Mouse (Mus musculus): Measurements from ENCODE around the gene Cers6.

Gene Cers6

DNA sequence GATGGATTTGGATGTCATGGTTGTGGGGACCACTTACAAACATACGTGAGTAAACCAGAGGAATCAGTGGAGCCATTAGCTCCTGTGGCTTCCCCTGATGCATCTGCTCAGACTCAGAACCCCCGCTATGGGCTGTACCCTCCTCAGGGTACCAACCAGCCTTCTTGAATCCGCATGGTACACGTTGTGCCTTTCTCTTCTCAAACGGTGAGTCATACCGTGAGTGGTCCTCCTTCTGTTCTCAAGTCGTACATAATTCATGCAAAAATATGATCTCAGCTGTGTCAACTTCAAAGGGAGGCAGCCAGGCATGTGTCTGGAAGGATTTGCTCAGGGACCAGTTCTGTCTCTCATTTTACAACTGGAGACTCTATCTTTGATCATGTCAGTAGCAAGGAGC is 23.3 kb downstream of the Cers6 start:
- DNase-seq (ENCODE audit: low spot score), result peak; percentile 57

DNA sequence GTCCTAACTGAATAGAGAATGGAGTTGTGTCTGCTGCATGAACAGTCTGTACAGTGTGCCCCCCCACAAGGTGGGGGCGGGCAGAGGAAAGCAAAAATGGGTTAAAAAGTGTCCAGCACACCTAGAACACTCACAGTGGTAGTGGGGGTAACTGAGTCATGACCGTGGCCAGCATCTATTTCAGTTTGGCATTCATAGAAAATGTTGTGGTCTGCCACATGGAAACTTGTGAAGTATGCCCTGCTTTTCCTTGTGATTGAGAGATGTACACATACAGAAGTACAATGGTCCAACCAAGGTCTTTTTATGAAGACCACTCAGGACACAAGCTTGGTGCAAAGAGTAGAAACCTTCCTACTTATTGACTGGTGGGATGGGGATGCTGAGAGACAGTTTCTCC is 24.0 kb downstream of the Cers6 start:
- DNase-seq (ENCODE audit: low spot score), result no peak

DNA sequence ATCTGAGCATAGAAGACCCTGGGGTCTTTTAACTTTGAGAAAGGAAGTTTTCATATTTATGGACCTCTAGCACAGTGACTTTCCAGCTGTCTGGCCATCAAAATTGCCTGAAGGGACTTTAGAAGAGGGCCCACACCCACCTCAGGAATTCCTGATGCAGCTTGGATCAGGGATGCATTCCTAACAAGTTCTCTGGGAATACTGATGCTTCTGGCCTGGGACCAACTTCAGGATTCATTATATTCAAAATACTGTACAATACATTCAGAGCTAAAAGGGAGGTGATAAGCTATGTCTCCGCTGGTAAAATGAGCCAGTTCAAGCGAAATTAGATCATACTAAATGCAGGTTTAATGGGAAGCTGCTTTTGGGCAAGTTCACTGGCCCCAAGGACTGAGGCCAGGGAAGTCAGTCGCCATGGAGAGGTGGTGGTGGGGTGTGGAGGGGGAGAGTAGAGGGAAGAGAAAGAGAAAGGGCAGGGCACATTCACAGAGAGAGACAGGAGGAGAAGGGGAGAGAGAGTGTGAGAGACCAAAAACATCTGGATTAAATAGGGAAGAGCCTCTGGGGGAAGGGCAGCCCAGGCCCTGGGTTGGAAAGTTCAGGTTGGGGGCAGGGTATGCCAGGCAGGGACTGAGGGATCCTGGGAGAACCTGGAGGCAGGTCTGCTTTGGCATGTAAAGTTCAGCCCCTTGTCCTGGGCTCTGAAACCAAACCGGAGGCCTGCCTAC is 24.7 kb downstream of the Cers6 start:
- DNase-seq (ENCODE audit: low spot score), result no peak

DNA sequence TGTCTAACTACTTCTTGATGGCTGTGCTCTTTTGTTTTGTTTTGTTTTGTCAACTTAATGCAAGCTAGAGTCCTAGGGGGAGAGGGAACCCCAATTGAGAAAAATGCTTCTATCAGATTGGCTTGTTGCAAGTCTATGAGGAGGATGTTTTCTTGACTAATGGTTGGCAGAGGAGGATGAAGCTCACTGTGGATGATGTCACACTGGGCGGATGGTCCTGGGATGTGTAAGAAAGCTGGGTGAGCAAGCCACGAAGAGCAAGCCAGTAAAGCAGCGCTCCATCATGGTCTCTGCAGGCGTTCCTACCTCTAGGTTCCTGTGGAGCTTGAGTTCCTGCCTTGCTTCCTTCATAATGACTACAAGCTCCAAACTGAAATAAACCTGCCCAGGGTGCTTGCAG is 25.4 kb downstream of the Cers6 start:
- DNase-seq (ENCODE audit: low spot score), result no peak

DNA sequence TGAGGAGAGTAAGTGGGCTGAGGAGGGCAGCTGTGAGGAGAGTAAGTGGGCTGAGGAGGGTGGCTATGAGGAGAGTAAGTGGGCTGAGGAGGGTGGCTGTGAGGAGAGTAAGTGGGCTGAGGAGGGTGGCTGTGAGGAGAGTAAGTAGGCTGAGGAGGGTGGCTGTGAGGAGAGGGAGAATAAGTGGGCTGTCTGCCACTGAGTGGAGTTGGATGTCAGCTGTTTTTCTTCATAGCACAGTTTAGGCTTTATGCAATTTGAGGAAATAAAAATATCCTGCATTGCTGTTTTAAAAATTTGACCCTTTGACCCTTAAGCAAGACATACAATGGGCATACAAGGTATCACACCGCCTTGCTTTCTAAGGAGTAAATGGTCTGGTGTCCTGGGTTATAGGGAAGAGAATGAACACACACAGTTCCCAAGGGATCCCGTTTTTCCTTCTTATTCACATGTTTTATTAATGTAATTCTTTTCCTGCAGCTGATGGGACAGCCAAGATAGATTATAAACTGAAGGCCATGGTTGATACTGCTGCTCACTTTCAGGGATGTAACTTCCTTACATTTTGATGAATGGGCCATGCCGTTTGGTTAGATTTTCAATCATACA is 27.0 kb downstream of the Cers6 start:
- no peak for DNase-seq (ENCODE audit: low spot score)

DNA sequence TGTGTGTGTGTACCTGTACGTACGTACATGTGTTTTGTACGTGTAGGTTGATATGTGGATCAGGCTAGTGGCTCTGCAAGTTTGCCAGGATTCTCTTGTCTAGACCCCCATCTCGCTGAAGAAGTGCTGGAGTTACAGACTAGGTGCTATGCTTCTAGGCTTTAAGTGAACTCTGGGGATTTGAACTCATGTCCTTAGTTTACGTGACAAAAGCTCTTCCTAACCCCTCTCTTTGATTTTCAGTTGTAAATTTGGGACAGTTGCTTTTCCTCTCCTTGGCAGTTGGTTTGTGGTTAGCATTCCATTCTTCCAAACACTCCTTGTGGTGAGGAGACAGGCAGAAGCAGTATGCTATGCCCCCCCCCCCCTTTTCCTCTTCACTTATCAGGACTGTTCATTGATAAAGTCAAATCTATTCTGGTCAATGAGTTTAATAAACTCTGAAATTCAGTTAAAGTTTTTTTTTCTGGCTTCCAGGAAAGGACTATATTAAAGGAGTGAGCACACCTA is 28.5 kb downstream of the Cers6 start:
- no peak for DNase-seq (ENCODE audit: low spot score)

DNA sequence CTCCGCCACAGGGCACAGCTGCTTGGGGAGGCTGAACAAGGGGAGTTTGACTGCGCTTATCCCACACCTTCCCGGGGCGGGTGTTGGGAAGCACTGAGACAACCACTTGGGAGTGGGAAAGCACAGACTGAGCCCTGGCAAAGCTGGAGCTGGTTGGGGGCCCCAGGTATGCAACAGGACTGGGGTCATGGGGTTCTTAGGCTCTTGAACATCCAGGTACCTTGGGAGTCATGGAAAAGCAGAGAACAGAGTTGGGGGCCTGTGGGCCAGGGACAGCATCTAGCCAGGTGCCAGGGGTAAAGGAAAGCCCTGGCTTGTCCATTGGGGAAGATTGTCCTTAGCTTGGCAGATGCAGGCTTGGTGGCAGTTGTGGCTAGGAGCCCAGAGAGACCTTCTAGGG is 31.2 kb downstream of the Cers6 start:
- DNase-seq (ENCODE audit: low spot score), result no peak

DNA sequence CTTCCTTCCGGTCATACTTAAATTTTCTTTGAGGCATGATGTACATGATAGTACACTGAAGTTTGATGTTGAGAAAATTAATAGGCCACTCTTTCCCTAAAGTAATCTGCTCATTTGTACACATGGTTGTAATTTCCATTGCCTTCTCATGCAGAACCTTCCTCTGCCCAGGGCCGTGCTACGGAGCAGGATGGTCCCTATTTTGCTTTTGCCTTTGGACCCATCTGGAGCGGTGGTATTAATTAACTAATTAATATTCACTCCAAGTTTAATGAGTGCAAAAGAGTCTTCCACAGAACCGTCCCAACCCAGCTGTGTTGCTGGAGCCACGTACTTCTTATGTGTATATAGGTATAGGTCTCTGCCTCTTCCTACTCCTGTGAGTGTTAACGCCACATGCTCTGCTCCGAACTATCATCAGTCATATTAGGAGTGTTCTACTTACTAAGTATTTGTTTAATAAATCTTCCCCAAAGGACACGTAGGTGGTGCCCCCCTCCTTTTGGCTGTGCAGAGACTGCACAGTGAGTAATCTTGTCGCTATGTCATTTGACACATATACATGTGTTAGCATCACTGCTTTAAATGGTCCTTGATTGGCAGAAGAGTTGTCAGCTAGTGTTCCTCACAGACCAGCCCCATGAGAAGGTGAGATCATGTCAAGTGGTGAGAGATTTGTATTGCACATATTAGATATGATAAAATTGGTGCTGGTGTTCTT is 34.0 kb downstream of the Cers6 start:
- no peak for DNase-seq (ENCODE audit: low spot score)

DNA sequence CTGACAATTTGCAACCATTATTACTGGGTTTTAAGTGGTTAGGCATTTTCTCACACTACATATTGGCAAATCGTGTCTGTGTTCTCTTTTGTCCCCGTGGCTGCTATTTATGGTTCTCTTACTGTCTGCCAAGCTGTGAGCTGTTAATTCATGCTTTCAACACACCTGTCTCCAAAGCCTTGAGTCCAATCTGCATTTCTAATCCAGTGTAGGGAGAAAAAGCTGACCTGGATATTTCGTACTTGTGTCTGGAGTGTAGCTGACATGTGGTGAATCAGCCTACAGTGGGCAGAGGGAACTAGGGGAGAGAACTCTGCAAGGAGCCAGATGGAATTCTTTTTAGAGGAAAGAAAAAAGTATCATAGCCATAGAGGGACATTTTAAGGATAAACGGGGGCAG is 35.0 kb downstream of the Cers6 start:
- DNase-seq (ENCODE audit: low spot score), result peak; percentile 56

DNA sequence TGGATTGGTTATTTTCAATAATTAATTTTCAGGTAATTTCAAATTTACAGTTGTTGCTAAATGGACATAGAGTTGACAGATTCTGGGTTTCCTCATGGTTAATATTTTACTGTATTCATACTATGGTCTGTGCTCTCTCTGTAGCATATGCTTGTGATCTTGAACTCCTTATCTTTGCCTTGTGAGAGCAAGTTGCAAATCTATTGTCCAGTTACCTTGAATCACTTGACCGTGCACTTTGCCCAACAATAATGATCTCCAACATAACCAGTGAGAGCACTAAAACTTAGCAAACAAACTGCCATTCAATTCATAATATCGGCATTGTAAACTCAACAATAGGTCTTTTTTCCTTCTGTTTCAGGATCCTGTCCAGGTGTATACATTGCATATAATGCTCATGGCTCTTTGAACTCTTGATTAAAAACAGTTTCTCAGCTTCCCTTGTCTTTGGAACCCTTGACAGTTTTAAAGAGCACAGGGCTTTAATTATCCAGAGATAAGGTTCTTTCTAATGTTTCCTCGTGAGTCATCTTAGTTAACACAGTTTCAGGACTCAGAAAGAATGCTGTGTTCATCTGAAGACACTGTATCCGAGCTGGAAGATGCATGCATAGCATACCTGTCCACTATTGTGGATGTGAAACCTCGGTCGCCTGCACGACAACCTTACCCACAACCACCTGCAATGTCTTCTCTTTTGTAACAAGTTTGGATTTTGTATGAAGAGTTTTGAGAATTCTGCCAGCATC is 38.7 kb downstream of the Cers6 start:
- no peak for DNase-seq (ENCODE audit: low spot score)

DNA sequence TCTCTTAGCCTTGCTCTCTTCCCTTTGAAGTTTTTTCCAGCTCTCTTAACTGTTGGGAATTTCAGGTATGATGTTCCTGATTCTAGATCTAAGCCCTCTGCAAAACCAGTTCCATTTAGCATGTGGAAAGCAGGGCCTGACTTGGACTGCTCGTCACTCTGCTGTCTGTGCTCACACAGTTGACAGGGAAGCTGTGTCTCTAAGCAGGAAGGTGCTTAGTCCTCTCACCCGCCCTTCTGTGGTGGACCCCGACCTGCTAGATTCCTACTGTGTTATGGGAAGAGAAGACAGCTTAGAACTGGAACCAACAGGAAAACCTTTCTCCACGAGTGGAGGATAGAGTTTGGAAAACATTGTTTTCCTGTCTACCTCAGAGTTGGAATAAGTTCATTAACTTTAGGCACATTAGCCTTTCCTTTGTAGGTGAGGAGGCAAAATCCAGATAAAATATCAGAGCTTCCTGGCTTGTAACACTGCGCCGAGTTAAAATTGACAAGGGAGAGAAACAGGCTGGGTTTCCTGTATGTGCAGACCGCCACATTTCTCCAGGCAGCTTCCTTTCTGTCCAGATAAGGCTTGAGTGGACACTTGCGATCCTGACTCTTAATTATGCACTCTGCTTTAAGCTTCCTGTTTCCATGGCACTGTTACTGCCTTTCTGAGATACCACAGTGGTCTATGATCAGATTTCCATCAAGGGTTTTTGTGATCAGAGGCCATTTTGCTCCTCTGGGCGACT is 39.6 kb downstream of the Cers6 start:
- DNase-seq (ENCODE audit: low spot score), result no peak

DNA sequence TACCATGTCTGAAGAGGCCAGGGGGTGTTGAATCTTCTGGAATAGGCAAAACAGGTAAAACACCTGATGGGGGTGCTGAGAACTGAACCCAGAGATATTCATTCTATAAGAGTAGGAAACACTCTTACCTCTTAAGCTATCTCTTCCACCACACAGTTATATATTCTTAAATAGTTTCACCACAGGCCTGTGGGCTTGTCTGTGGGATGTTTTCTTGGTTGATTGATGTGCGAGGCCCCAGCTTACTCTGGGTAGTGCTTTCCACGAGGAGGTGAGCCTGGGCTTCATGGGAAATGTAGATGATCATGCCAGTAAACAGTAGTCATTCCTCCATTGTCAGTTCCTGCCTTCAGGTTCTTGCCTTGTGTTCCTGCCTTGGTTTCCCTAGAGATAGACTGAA is 40.5 kb downstream of the Cers6 start:
- no peak for DNase-seq (ENCODE audit: low spot score)

DNA sequence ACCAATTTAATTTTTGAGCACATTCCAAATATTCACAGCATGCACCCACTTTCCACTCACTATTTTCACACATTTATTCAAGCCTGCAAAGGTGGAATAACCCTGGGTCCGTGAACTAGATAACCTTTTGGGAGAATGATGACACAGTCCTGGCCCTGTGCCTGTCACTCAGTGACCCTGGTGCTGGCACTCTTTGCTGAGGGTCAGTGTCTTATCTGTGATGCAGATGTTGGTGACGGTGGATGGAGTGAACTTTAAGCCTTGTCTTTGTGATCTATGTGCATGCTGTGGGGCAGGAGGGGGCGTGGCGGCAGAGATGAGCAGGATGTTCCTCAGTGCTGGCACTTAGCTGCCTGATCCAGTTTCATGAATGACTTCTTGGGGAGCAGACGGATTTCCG is 41.3 kb downstream of the Cers6 start:
- DNase-seq (ENCODE audit: low spot score), result no peak

DNA sequence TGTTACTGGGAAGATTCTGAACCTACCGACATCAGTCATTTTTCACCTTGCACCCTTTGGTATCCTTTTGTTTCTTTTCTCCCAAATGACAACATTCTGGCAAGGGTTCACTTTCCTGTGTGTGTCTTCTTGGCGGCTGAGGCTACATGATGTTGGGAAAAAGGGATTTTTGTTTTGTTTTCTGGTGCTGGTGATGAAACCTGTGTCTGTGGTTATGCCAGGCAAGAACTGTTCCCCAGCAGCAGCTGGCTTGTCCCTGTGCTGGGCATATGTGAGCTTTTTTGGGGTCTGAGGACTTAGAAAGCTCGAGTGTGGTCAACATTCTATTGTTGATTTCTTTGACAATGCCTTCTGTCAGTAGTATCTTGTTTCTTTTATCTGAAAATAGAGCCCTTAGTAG is 45.7 kb downstream of the Cers6 start:
- no peak for DNase-seq (ENCODE audit: low spot score)

DNA sequence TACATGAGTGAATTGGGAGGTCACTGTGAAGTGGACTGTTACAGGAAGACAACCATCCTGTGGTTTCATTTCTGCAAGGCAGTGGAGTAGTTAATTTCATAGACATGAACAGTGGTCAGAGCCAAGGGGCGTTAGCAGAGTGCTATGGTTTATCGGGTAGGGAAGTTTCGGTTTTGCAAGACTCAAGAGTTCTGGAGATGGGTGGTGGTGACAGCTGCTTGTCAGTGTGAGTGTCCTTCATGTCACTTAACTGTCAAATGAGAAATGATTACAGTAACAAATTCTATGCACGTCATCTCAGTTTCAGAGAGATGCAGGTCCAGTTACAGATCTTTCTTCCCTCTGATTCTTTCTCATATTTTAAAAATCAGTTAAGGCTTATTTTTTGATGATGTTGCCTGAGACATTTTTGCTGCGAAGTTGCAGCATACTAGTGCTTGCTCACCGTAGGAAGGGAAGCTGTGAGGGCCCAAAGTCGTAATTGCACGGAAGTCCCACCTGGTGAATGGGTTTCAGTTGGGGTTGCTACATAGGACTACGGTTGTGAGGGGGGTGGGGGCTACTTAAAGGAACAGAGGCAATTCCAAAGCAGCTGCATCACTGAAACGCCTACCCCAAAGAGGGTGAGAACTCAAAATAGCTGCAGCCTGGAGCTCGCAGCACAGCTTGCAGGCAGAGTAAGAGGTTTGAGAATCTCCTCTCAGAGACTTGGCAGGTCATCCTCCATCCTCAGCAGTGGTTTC is 46.7 kb downstream of the Cers6 start:
- DNase-seq (ENCODE audit: low spot score), result no peak

DNA sequence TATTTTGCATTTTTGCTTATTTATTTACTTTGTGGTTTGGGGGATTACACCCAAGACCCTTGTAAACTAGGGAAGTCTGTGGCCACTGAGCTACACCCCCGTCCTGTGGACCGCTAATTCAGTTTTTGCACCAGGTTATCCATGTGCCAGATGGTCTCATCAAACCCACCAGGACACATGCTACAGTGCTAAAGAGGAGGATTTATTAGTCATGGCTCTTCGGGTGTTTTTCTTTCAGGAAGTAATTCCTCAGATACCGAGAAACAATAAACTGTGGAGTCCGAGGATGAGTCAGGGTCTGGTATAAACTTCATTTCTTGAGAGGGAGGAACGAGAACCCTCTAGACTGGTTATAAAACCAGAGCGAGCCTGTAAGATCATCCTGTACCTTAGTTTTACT is 49.5 kb downstream of the Cers6 start:
- no peak for DNase-seq (ENCODE audit: low spot score)

DNA sequence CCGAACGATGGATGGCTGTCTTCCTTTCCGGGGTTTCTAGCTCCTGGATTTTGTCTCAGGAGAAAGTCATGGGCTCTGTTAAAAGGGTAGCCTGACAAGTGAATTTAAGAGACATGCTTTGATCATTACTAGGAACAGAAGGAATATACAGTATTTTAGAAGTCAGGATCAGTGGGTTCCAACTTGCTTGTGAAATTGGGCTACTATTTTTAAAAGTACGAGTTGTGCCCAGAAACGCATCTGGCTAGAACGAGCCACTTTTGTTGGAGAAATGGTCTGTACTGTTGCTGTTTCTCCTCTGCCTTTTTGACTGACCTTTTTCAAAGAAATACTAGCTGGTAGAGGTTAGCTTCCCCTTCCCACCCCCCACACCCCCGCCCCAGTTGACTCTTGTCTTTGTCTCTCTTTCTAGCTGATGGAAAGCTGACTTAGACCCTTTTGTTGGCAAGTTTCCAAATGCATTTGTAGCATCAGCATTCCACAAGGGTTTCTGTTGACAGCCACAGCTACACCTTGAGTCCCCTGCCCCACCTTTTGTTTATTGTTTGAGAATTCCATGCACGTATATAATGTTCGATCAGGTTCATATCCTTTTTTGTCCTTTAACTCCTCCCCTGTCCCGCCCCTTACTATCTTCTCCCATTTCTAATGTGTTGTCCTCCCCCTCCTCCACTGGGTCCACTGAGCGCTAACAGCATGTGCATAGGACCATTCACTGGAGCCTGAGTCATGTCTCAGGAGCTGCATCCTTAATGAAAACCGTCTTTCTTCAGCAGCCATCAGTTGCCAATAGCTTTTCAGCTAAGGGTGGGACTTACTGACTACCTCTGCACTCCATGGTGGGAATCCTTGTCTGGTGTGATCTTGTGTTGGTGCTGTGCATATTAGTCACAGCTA is 50.6 kb downstream of the Cers6 start:
- DNase-seq (ENCODE audit: low spot score), result no peak

DNA sequence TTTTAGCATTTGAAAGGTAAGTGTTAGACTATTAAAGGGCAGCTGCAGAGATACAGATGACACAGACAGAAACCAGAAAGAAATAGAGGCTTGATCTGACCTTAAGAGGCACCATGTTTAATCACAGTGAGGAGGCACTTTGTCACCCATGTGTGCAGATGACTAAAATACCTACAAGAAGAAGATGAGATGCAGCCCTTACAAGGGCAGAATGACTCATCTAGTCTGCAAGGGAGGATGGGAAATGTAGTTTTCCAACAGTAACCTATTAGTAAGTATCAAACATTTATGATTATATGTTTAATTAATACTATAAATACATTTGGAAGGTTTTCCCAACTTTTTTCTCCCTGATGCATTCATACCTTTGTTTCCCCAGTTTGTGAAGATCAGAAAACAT is 54.5 kb downstream of the Cers6 start:
- no peak for DNase-seq (ENCODE audit: low spot score)

DNA sequence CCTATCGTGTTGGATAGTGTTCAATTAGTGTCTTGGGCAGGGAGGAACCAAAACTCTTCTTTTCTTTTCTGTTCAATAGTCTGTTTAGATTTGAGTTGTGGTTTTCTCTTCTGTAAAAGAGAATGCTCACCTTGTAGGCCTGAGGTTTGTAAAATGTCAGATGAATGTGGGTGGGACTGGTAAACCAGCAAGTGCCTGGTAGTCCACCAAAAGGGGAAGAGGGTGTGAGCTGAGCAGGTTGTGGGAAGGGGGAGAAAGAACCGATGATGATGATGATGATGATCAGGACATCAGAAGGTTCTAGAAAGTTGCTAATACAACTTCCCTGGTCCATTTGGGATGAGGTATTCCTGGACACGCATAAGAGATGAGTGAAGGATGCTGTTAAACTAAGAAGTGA is 55.1 kb downstream of the Cers6 start:
- no peak for DNase-seq (ENCODE audit: low spot score)

DNA sequence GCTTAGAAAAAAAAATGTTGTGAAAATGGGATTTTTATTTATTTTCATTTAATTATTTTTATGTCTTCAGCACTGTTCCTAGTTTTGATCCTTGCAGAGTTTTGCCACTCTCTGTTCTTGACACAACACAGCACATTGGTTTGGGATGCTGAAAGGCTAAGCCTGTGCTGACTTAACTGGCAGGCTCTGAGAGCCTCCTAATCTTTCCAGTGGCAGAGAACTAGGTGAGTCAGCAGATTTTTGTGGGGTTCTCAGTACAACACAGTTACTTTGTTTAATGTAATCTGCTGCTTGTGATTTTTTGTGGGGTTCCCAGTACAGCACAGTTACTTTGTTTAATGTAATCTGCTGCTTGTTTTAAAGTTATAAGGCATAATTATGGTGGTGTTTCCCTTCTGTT is 55.8 kb downstream of the Cers6 start:
- DNase-seq (ENCODE audit: low spot score), result no peak

Measured in left cerebral cortex, adult 11 months (tissue).